Mouse (Mus musculus): ENCODE measurements at regions not wholly inside any gene's neighbourhood (a gene's known extent, or its start where the extent isn't known, plus 50 kb on each side); places are given as distances from the start of the nearest gene placed in this dataset.
A peak's percentile ranks its signal among the peaks of the same experiment; 100 is the strongest.

DNA sequence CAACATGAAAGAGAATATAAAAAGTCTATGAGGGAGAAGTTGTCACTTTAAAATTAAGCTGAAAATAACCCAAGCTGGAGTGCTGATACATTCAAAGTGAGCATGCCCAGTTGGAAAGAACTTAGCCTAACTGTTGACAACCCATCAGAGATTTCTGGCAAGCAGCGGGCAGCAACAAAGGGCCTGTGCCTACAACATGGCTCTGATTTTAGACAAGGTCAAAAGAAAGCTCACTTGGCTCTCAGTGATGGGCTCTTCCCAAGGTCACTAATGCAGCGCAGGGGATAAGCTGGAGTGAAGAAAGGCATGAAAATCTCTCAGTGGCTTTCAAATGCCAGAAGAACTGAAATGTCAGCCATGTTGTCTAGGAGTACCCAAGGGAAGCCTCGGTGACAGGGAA is 518.1 kb upstream of the Adamts9 start:
- no peak overlapping the region for H3K4me3 ChIP-seq (replicated peaks; ENCODE audit: low read length)
- no peaks in the 10 kb centered on the region for H3K9me3 ChIP-seq (ENCODE audit: control insufficient read depth, low read length)
- H3K4me1 ChIP-seq (replicated peaks; ENCODE audit: control insufficient read depth, insufficient read depth, low read length) = peaks cover 5% of the 10 kb centered on the region
- H3K9ac ChIP-seq (replicated peaks; ENCODE audit: low read depth, low read length) = no peak overlapping the region
- no peaks in the 10 kb centered on the region for H3K27me3 ChIP-seq (replicated peaks; ENCODE audit: control insufficient read depth, insufficient read depth, low read length)
- H3K4me2 ChIP-seq (ENCODE audit: low read length) = no peak overlapping the region
- H3K36me3 ChIP-seq (ENCODE audit: control insufficient read depth, insufficient read depth) = no peaks in the 10 kb centered on the region
- 79% methylated on average over 3 of the region's 3 CpGs for WGBS
- no peak for ATAC-seq
- H3K27ac ChIP-seq (ENCODE audit: low read length) = no peak overlapping the region

DNA sequence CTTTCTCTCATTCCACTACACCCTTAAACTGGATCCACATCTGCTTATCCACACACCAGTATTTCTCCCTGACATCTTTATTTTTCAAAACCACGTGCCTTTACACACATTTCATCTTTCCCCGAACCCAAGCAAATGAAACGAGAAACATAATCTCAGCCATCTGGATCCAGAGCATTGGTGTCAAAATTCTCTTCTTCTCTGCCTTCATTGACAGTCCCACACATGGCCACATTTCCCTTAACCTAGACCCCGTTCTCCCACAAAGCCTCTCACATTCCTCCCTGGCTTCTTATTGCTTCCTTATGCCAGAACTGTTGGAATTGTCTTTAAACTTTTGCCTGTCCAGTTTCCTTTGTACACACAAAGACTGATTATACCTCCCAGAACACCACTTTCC is 514.3 kb upstream of the Adamts9 start:
- WGBS = 68% methylated on average over 4 of the region's 4 CpGs
- peaks cover 5% of the 10 kb centered on the region; the same call in 1 of the 2 replicates for H3K4me1 ChIP-seq (replicated peaks; ENCODE audit: control insufficient read depth, insufficient read depth, low read length)
- no peaks in the 10 kb centered on the region for H3K27me3 ChIP-seq (replicated peaks; ENCODE audit: control insufficient read depth, insufficient read depth, low read length)
- H3K4me3 ChIP-seq (replicated peaks; ENCODE audit: low read length) = no peak overlapping the region
- ATAC-seq = no peak
- H3K4me2 ChIP-seq (ENCODE audit: low read length) = no peak overlapping the region
- H3K36me3 ChIP-seq (ENCODE audit: control insufficient read depth, insufficient read depth) = no peaks in the 10 kb centered on the region
- no peak overlapping the region for H3K27ac ChIP-seq (ENCODE audit: low read length)
- no peak overlapping the region for H3K9ac ChIP-seq (replicated peaks; ENCODE audit: low read depth, low read length)
- H3K9me3 ChIP-seq (ENCODE audit: control insufficient read depth, low read length) = no peaks in the 10 kb centered on the region

- WGBS = 60% methylated on average over 9 of the region's 9 CpGs
- H3K27ac ChIP-seq (ENCODE audit: low read length) = peak overlapping the region; percentile 41; the same call in 1 of the 2 replicates
- ATAC-seq = peak; percentile 59
Observed at GRCm38 (mm10) chr6:93456383-93457033, 513.2 kb upstream of the Adamts9 start.

DNA sequence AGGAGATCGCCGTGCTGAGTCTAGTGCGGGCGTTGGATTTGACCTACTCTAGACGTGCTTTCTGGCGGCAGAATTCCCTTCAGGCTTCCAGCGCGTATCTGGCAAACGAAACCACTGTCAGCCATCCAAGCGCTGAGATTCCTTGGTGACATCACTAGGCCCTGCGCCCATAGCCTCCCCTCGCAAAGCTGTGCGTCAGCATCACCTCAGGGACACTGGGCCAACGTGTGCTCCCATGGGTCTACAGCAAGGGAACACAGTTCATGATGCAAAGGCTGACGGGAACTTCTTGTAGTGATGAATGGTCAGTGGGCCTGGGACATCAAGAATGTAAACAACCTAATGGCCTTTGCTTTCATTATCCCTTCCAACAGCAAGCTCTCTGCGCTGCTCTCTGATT is 502.3 kb upstream of the Adamts9 start:
- no peak overlapping the region for H3K9ac ChIP-seq (replicated peaks; ENCODE audit: low read depth, low read length)
- ATAC-seq = no peak
- WGBS = 71% methylated on average over 16 of the region's 16 CpGs
- no peak overlapping the region for H3K4me2 ChIP-seq (ENCODE audit: low read length)
- peaks cover 9% of the 10 kb centered on the region for H3K4me1 ChIP-seq (replicated peaks; ENCODE audit: control insufficient read depth, insufficient read depth, low read length)
- H3K9me3 ChIP-seq (ENCODE audit: control insufficient read depth, low read length) = no peaks in the 10 kb centered on the region
- H3K27me3 ChIP-seq (replicated peaks; ENCODE audit: control insufficient read depth, insufficient read depth, low read length) = no peaks in the 10 kb centered on the region
- no peak overlapping the region for H3K4me3 ChIP-seq (replicated peaks; ENCODE audit: low read length)
- H3K27ac ChIP-seq (ENCODE audit: low read length) = no peak overlapping the region
- H3K36me3 ChIP-seq (ENCODE audit: control insufficient read depth, insufficient read depth) = no peaks in the 10 kb centered on the region

More at GRCm38 (mm10) chr6:93456383-93457033, 513.2 kb upstream of the Adamts9 start:
- H3K4me2 ChIP-seq (ENCODE audit: low read length) = no peak overlapping the region
- no peaks in the 10 kb centered on the region for H3K36me3 ChIP-seq (ENCODE audit: control insufficient read depth, insufficient read depth)
- no peak overlapping the region for H3K9ac ChIP-seq (replicated peaks; ENCODE audit: low read depth, low read length)
- H3K27me3 ChIP-seq (replicated peaks; ENCODE audit: control insufficient read depth, insufficient read depth, low read length) = no peaks in the 10 kb centered on the region
- no peaks in the 10 kb centered on the region for H3K9me3 ChIP-seq (ENCODE audit: control insufficient read depth, low read length)
- H3K4me1 ChIP-seq (replicated peaks; ENCODE audit: control insufficient read depth, insufficient read depth, low read length) = 0 out of 2 replicates have a peak, but pooled peaks cover 3% of the 10 kb centered on the region
- H3K4me3 ChIP-seq (replicated peaks; ENCODE audit: low read length) = no peak overlapping the region

DNA sequence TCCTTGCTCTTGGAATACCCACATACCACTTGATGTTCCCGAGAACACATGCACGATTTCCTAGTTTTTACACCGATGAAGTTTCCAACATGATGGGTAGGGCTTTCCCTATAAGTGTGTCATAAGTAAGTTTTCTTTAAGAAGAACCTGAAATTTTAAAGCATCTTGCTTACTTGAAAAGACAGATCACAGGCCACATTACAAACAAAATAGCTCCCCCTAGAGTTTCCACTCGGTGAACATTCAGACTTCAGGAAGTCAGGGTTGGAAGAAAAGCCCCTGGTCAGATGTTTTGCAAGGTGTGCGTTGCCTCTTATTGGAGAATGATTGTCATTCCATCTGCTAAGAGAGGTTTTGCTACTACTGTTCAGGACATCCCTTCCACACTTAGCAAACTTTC is 501.8 kb upstream of the Adamts9 start:
- no peak for ATAC-seq
- H3K36me3 ChIP-seq (ENCODE audit: control insufficient read depth, insufficient read depth) = no peaks in the 10 kb centered on the region
- no peak overlapping the region for H3K27ac ChIP-seq (ENCODE audit: low read length)
- no peaks in the 10 kb centered on the region for H3K9me3 ChIP-seq (ENCODE audit: control insufficient read depth, low read length)
- H3K4me3 ChIP-seq (replicated peaks; ENCODE audit: low read length) = no peak overlapping the region
- H3K4me2 ChIP-seq (ENCODE audit: low read length) = no peak overlapping the region
- peaks cover 9% of the 10 kb centered on the region for H3K4me1 ChIP-seq (replicated peaks; ENCODE audit: control insufficient read depth, insufficient read depth, low read length)
- WGBS = 59% methylated on average over 5 of the region's 5 CpGs
- no peaks in the 10 kb centered on the region for H3K27me3 ChIP-seq (replicated peaks; ENCODE audit: control insufficient read depth, insufficient read depth, low read length)
- no peak overlapping the region for H3K9ac ChIP-seq (replicated peaks; ENCODE audit: low read depth, low read length)

DNA sequence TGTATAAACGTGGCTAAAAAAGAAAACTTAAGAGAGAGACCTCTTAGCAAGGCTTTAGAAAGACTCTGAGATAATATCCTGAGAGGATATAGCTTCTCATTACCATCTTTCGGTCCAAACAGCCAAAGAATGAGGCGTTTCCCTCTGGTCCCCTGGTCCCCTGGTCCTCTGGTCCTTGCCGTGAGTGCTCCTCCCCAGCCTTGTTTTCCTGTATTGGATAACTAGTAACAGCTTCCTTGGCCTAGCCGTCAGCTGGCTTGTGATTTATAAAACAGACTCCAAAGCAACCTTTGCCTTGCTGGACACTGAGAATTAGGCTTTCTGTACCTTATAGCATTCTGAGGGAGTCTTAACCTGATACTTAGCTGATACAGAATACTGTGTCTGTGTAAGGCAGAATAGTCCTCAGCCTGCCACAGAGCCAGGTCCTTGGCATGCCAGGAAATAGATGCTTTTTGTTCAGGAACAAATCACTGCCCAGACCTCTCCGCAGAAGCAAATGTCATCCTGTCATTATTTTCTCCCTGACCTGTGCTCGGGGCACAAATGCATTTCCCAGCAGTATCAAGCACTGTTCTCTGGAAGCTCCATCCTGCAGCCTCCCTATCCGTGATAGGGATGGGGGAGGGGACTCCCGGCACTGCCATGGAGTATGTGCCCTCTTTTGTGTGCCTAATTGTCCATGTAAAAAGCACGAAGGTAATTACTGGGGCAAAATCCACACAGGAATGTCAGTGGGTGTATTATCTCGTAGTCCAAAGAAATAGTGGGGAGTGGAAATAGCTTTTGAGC is 500.7 kb upstream of the Adamts9 start:
- ATAC-seq = peak; percentile 74

DNA sequence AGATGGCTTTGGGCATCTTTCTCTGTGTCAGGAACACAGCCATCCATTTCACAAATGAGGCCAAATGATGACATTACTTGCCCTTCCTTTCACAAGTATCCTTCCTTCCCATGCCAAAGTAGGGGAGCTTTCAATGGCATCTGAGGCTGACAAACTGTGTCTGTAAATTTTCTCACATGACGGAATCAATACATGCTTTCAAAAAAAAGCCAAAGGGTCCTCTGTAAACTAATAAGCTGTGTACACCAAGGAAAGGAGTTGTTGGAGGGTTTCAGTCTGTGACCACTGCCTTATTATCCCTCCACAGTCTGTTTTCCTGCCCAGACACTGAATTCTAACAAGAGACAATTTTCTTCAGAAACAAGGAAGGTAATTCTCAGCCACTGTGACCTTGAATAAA is 490.2 kb upstream of the Adamts9 start:
- 44% methylated on average over 1 of the region's 1 CpGs for WGBS
- no peak for ATAC-seq
- Histone ChIP-seq H3K27ac (ENCODE audit: low read length) (no peak overlapping the region), H3K4me3 (replicated peaks; ENCODE audit: low read length) (no peak overlapping the region), H3K4me2 (ENCODE audit: low read length) (no peak overlapping the region), H3K9me3 (ENCODE audit: control insufficient read depth, low read length) (no peaks in the 10 kb centered on the region), H3K9ac (replicated peaks; ENCODE audit: low read depth, low read length) (no peak overlapping the region), H3K27me3 (replicated peaks; ENCODE audit: control insufficient read depth, insufficient read depth, low read length) (no peaks in the 10 kb centered on the region), H3K36me3 (ENCODE audit: control insufficient read depth, insufficient read depth) (no peaks in the 10 kb centered on the region), H3K4me1 (replicated peaks; ENCODE audit: control insufficient read depth, insufficient read depth, low read length) (no peaks in the 10 kb centered on the region)

More for the DNA sequence above, 500.7 kb upstream of the Adamts9 start:
- H3K36me3 ChIP-seq (ENCODE audit: control insufficient read depth, insufficient read depth) = no peaks in the 10 kb centered on the region
- WGBS = 20% methylated on average over 11 of the region's 11 CpGs
- no peaks in the 10 kb centered on the region for H3K9me3 ChIP-seq (ENCODE audit: control insufficient read depth, low read length)
- H3K4me3 ChIP-seq (replicated peaks; ENCODE audit: low read length) = no peak overlapping the region
- H3K27ac ChIP-seq (ENCODE audit: low read length) = no peak overlapping the region
- H3K4me1 ChIP-seq (replicated peaks; ENCODE audit: control insufficient read depth, insufficient read depth, low read length) = peaks cover 9% of the 10 kb centered on the region
- peak overlapping the region; percentile 31; the same call in 1 of the 2 replicates for H3K9ac ChIP-seq (replicated peaks; ENCODE audit: low read depth, low read length)
- no peaks in the 10 kb centered on the region for H3K27me3 ChIP-seq (replicated peaks; ENCODE audit: control insufficient read depth, insufficient read depth, low read length)
- peak overlapping the region; percentile 26 for H3K4me2 ChIP-seq (ENCODE audit: low read length)

- Histone ChIP-seq H3K9me3 (ENCODE audit: control insufficient read depth, low read length) (no peaks in the 10 kb centered on the region), H3K36me3 (ENCODE audit: control insufficient read depth, insufficient read depth) (no peaks in the 10 kb centered on the region), H3K27me3 (replicated peaks; ENCODE audit: control insufficient read depth, insufficient read depth, low read length) (0 out of 2 replicates have a peak, but pooled peaks cover 2% of the 10 kb centered on the region), H3K4me2 (ENCODE audit: low read length) (no peak overlapping the region), H3K9ac (replicated peaks; ENCODE audit: low read depth, low read length) (no peak overlapping the region), H3K27ac (ENCODE audit: low read length) (no peak overlapping the region), H3K4me1 (replicated peaks; ENCODE audit: control insufficient read depth, insufficient read depth, low read length) (peaks cover 6% of the 10 kb centered on the region; the same call in 1 of the 2 replicates), H3K4me3 (replicated peaks; ENCODE audit: low read length) (no peak overlapping the region)
- 38% methylated on average over 1 of the region's 1 CpGs for WGBS
- ATAC-seq = peak; percentile 57
Observed at GRCm38 (mm10) chr6:93426141-93426540, 482.8 kb upstream of the Adamts9 start.

DNA sequence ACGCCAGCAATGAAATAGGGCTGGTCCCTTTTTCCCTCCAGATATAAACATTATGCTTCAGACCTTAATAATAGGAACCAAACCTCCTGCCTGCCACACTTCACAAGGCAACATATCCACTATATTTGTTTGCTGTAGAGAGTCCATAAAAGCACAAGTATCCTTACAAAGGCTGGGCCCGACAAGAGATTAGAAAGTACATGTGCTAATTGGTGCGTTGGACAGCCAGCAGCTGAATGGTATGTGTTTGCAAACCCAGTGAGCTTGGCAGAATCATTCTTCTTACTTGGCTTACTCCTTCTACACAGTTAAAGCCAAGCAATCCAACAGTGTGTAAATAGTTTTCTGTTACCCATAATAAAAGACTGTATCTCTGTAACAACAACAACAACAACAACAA is 479.6 kb upstream of the Adamts9 start:
- Histone ChIP-seq H3K27ac (ENCODE audit: low read length) (no peak overlapping the region), H3K36me3 (ENCODE audit: control insufficient read depth, insufficient read depth) (no peaks in the 10 kb centered on the region), H3K4me1 (replicated peaks; ENCODE audit: control insufficient read depth, insufficient read depth, low read length) (peaks cover 6% of the 10 kb centered on the region; the same call in 1 of the 2 replicates), H3K9me3 (ENCODE audit: control insufficient read depth, low read length) (no peaks in the 10 kb centered on the region), H3K4me2 (ENCODE audit: low read length) (no peak overlapping the region), H3K9ac (replicated peaks; ENCODE audit: low read depth, low read length) (no peak overlapping the region), H3K4me3 (replicated peaks; ENCODE audit: low read length) (no peak overlapping the region), H3K27me3 (replicated peaks; ENCODE audit: control insufficient read depth, insufficient read depth, low read length) (0 out of 2 replicates have a peak, but pooled peaks cover 2% of the 10 kb centered on the region)
- 21% methylated on average over 3 of the region's 3 CpGs for WGBS
- ATAC-seq = 0 out of 2 replicates have a peak, but pooled peaks have one; percentile 49
